Mouse (Mus musculus): Measurements from ENCODE around the gene Stk11ip.

Stk11ip gene

GRCm38 (mm10) chr1:75521321-75522031, at the start of gene Stk11ip:
TSS of gene Stk11ip (plus strand) at chr1:75521529.
- DNase-seq (ENCODE audit: low read depth, low spot score): peak; percentile 94

- no peak for DNase-seq (ENCODE audit: low read depth, low spot score)
Measured at GRCm38 (mm10) chr1:75476441-75476840, 44.9 kb upstream of the Stk11ip start.

- peak; percentile 84 for DNase-seq (ENCODE audit: low read depth, low spot score)
Measured at GRCm38 (mm10) chr1:75477264-75477965, 43.9 kb upstream of the Stk11ip start.

GRCm38 (mm10) chr1:75477966-75478290, 43.4 kb upstream of the Stk11ip start:
- DNase-seq (ENCODE audit: low read depth, low spot score): no peak

- DNase-seq (ENCODE audit: low read depth, low spot score): no peak
Measured at GRCm38 (mm10) chr1:75478497-75478896, 42.8 kb upstream of the Stk11ip start.

- DNase-seq (ENCODE audit: low read depth, low spot score): peak; percentile 97
Measured at GRCm38 (mm10) chr1:75478916-75479634, 42.3 kb upstream of the Stk11ip start, which contains the start of the genes Chpf and Tmem198. TSS of gene Chpf (minus strand) at chr1:75479307. TSS of gene Tmem198 (plus strand) at chr1:75479532.

GRCm38 (mm10) chr1:75479635-75479989, 41.7 kb upstream of the Stk11ip start:
- no peak for DNase-seq (ENCODE audit: low read depth, low spot score)

- no peak for DNase-seq (ENCODE audit: low read depth, low spot score)
Measured at GRCm38 (mm10) chr1:75480036-75480435, 41.3 kb upstream of the Stk11ip start.

GRCm38 (mm10) chr1:75480735-75481134, 40.6 kb upstream of the Stk11ip start:
- no peak for DNase-seq (ENCODE audit: low read depth, low spot score)

GRCm38 (mm10) chr1:75486561-75486960, 34.8 kb upstream of the Stk11ip start:
- DNase-seq (ENCODE audit: low read depth, low spot score): no peak

- no peak for DNase-seq (ENCODE audit: low read depth, low spot score)
Measured at GRCm38 (mm10) chr1:75487040-75487404, 34.3 kb upstream of the Stk11ip start.

- DNase-seq (ENCODE audit: low read depth, low spot score): peak; percentile 69
Measured at GRCm38 (mm10) chr1:75487405-75488161, 33.7 kb upstream of the Stk11ip start.

- no peak for DNase-seq (ENCODE audit: low read depth, low spot score)
Measured at GRCm38 (mm10) chr1:75490785-75491551, 30.4 kb upstream of the Stk11ip start.

GRCm38 (mm10) chr1:75492579-75493170, 28.7 kb upstream of the Stk11ip start:
- no peak for DNase-seq (ENCODE audit: low read depth, low spot score)

GRCm38 (mm10) chr1:75494878-75495548, 26.3 kb upstream of the Stk11ip start:
- peak; percentile 57 for DNase-seq (ENCODE audit: low read depth, low spot score)

GRCm38 (mm10) chr1:75498897-75499296, 22.4 kb upstream of the Stk11ip start:
- DNase-seq (ENCODE audit: low read depth, low spot score): no peak

GRCm38 (mm10) chr1:75499441-75499840, 21.9 kb upstream of the Stk11ip start:
- no peak for DNase-seq (ENCODE audit: low read depth, low spot score)

- DNase-seq (ENCODE audit: low read depth, low spot score): no peak
Measured at GRCm38 (mm10) chr1:75501905-75502304, 19.4 kb upstream of the Stk11ip start.

- DNase-seq (ENCODE audit: low read depth, low spot score): no peak
Measured at GRCm38 (mm10) chr1:75502945-75503650, 18.2 kb upstream of the Stk11ip start.

- DNase-seq (ENCODE audit: low read depth, low spot score): no peak
Measured at GRCm38 (mm10) chr1:75503651-75503980, 17.7 kb upstream of the Stk11ip start.

All from forelimb bud, embryonic 11.5 days (tissue).